Mouse (Mus musculus) spleen, postnatal 4 days (tissue): Measurements from ENCODE around the gene Jpt2.
A peak's percentile ranks its signal among the peaks of the same experiment; 100 is the strongest.

Source experiments
- DNase-seq, 2 experiments: peaks; one replicate each; pipeline ENCODE4 v3.0.0; 2022; ENCODE audit warnings: low spot score in 2 of 2

Gene Jpt2

DNA sequence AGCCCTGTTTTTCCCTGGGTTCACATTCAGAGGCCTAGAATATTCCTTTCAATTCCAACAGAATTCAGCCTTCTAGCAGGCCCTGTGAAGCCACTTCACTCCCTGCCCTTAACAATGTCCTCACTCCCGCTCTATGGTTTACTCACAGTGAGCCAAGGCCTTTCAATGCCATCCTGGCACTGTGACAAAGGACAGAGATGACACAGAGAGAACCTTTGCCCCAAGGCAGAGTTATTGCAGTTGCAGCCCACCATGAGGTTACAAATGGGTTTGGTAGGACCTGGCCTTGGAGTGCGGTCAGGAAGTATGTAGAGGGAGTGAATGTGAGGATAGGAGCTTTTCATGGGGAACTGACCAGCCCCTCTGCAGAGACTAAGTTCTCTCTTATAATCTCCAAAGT, 52.9 kb downstream of the Jpt2 start:
- no peak for DNase-seq

DNA sequence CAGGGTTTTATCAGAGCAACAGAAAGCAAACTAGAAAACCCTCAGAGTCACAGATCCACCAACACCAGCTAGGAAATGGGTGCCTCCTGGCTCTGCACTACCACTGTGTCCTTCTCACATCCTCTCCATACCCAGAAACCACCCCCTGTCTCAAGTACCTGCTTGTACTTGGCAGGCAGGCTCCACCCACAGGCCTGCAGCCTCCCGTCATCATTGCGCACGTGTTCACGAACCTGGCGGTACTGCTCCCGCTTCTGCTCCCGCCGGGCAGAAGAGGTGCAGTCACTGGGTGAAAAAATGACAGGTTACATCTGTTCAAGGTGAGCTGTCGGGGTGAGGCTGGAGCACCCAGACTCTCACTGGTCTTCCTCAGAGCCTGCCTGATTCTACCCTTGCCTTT, 56.7 kb downstream of the Jpt2 start:
- peak in 1 of 2 experiments; percentile 66 for DNase-seq

DNA sequence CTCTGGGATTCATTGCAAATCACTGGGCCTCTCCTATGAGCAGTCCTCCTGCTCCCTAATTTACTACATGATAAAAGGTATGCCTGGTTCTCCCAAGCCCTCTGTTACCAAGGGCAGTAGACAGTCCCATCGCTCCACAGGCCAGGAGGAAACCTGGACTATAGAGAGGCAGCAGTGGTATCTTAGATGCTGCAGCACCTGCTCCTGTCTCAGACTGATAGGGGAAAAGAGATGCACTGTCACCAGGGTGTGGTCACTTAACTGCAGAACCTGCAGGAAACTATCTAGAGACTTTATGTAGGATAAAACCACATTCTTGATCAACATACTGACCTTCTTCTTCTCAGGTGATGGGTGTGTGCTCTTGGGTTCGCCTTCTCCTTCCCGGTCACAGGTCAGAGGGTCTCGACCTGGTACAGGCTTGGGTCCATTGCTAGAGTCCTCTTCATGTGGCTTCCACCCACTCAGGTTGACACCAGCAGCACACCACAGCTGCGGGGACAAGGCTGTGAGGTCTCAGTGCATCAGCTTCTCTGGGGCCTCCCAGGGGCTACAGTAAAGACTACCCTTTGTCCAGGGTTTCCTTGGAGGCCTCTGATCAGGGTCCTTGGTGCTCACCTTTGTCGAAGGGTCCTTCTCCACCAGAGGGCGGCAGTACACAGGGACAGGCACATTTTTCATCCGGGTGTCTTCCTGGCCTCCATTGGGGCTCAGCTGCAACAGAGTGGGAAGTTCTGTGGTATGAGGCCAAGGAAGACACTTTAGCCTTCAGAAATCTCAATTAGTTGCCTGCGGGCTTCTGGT, 57.6 kb downstream of the Jpt2 start:
- peak; percentile 78 to 86 for DNase-seq

DNA sequence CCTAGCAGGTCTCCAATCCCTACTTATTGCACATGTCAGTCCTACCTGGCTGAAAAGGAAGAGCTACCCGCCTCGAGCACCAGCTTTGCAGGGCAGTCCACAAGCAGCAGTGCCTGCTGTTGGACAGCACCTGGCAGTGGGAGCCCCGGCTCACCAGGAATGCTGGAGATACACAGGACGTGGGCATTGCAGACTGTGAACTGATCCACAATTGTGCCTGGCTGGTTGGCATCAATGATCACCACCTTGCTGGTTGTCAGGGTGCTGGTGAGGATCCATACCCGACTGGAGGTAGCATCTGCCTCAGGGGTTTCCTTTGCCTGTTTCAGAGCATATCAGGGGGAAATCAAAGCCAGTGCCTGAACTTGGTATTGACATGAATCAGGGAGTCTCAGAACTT, 58.4 kb downstream of the Jpt2 start:
- DNase-seq = peak in 1 of 2 experiments; percentile 66

DNA sequence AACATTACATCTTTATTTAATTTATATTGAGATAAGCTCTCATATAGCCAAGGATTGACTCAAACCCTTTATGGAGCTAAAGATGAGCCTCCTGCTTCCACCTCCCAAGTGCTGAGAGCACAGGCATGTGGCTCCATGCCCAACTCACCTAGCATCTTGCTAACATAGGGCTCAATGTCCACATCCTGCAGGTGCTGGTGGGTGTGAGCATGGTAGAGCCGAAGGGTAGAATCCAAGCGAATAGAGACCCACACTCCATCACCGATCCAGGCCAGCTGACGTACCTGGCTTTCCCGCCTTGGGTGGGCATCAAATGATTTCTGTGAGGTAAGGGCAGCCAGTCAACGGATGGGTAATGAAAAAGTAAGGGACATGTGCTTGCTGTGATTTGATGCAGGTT, 60.5 kb downstream of the Jpt2 start:
- DNase-seq = peak in 1 of 2 experiments; percentile 58

DNA sequence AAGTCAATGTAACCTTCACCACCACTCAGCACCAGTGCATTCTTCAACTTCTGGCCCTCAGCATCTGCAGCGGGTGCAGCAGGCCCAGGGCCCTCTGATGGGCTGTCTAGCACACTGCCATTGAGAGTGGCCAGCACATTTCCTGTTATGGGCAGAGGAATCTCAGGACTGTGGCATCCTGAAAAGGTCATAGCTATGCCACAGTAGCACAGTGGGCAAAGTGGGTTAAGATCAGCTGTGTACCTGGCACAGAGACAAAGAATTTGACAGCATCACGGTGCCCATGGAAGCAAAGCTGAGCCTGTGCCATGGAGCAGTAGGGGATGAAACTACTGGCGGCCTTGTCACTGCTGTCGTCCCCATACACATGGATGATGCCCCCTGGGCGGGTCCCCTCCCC, 61.3 kb downstream of the Jpt2 start:
- peak in 1 of 2 experiments; percentile 59 for DNase-seq

DNA sequence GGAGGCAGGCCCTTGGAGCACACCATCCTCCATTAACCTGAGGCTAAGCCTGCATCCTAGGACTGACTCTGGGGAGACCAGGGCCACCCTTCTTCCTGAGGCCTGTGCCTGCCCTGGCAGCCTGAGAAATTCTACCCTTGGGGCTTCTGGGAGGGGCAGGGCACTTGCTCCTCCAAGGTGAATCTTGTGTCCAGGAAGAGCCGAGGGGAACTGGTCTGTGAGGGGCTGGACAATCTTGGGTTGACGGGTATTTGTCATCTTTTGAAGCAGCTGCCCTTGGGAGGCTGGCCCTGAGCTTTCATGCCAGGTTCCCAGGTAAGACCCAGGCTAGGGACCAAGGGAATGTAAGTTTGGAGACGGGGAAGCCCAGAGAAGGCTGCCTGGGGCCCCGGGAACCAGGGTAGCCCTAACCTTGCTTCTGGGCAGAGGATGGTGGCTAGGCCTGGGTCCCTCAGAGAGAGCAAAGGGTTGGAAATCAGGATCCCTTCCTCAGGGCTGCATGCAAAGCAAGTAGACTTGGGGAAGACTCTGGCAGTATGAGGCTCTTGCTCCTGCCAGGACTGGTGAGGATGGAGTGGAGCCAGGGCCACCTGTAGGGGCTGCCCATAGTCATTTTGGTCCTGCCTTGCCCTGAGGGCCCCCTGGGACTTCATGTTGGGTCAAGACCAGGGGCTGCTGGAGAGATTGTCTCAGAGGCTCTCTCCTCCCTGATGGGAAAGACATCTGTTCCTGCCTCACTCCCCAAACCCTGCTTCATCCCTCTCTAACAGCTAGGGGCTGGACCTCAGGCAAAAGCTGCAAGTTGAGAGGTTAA, 62.2 kb downstream of the Jpt2 start:
- no peak for DNase-seq

DNA sequence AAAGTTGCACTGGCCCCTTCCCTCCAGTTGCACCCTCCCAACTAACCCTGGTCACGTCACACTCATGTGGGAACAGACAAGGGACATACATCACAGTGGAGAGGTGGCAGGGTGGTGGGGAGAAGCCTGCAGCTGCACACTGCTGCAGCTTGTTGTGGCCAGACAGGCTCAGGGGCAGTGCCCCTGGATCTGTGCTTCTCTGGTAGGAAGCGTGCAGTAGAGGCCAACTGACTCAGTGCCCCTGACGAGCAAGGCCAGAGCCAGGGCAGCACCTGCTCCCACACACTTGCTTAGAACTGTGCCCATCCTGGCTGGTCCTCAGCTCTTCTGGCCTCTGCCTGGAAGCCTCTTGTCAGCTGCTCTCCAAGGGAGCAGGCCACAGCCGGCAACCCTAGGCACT, 62.9 kb downstream of the Jpt2 start:
- peak in 1 of 2 experiments; percentile 64 for DNase-seq

DNA sequence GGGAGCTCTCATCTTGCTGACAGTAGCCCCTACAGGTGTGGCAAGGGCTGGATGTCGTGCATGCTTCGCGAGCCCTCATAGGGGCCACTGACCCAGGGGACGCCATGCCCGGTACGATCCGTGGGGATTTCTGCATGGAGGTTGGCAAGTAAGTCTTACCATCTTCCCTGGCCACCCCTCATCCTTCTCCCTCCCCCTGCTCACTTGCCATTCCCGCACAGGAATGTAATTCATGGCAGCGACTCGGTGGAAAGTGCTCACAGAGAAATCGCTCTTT, 63.6 kb downstream of the Jpt2 start:
- DNase-seq = peak in 1 of 2 experiments; percentile 71

DNA sequence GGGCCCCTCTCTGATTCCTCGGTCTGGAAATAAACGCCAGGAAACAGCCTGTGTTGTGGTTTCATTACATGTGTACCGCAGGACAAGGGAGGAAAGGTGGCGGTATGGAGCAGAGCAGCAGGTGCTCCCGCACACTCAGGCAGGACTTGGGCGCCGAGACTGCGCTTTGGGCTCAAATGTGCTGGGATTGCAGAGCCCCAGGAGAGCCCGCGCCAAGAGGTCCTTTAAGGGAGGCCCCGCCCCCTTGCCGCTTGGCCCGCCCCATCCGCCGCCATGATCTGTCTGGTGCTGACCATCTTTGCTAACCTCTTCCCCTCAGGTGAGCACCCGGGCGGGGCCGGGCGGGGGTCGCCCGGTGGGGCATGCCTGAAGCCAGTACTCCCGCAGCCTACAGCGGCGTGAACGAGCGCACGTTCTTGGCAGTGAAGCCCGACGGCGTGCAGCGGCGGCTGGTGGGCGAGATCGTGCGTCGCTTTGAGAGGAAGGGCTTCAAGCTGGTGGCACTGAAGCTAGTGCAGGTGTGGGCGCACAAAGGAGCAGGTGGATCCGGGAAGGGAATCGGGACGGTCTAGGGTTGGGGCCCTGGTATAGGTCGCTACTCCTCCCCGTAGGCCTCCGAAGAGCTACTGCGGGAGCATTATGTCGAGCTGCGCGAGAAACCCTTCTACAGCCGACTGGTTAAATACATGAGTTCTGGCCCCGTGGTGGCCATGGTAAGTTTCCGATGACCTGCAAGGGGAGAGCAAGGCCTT, 64.1 kb downstream of the Jpt2 start, which contains the start of gene Nme3:
Gene Nme3 (plus strand): TSS at position 260 of the 752 bp plus-strand sequence.
- DNase-seq = peak; percentile 84 to 91

DNA sequence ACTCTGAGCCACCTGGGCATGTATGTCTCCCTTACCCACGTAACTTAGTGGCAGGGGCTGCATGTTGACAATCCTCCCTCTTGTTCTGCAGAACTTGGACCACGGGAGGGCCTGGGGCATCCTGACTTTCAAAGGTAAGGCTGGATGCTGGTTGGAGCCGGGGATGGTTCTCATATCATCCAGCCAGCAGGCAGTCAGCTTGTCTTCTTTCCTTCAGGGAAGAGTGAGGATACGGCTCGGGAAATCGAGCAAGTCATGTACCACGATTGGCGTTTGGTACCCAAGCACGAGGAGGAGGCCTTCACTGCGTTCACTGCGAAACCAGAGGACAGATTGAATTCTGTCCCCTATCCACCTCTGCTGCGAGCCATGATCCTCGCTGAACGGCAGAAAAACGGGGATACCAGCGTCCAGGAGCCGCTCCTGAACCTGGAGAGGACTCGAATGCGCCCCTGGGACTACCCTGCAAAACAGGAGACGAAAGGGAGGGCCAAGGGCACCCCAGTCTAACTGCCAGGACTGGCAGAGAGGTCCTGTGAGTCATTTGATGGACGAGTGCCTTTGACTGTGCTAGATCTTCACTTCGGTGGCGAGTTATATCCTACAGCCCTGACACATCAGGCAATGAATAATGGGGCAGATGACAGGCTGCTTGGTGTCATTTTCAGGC, 64.8 kb downstream of the Jpt2 start:
- peak in 1 of 2 experiments; percentile 72 for DNase-seq

DNA sequence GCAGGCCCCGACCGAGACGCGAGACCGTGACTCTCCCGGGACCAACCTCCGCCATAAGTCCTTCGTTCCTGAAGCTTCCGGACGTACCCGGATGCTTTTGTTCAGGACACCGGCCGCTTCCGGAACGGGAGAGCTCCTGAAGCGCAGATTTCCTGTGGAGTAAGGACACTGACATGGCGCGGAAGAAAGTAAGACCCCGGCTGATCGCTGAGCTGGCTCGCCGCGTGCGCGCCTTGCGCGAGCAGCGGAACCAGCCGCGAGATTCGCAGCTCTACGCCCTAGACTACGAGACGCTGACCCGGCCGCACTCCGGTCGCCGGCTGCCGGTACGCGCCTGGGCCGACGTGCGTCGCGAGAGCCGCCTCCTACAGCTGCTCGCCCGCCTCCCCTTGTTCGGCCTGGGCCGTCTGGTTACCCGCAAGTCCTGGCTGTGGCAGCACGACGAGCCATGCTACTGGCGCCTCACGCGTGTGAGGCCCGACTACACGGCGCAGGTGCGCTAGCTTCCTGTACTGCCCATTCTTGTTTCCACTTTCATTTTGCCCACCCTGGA, 65.4 kb downstream of the Jpt2 start, which contains the start of the genes Eme2 and Mrps34:
Gene Eme2 (minus strand): TSS at position 93 of the 553 bp plus-strand sequence.
Gene Mrps34 (plus strand): TSS at position 122 of the 553 bp plus-strand sequence.
- peak; percentile 76 to 87 for DNase-seq

DNA sequence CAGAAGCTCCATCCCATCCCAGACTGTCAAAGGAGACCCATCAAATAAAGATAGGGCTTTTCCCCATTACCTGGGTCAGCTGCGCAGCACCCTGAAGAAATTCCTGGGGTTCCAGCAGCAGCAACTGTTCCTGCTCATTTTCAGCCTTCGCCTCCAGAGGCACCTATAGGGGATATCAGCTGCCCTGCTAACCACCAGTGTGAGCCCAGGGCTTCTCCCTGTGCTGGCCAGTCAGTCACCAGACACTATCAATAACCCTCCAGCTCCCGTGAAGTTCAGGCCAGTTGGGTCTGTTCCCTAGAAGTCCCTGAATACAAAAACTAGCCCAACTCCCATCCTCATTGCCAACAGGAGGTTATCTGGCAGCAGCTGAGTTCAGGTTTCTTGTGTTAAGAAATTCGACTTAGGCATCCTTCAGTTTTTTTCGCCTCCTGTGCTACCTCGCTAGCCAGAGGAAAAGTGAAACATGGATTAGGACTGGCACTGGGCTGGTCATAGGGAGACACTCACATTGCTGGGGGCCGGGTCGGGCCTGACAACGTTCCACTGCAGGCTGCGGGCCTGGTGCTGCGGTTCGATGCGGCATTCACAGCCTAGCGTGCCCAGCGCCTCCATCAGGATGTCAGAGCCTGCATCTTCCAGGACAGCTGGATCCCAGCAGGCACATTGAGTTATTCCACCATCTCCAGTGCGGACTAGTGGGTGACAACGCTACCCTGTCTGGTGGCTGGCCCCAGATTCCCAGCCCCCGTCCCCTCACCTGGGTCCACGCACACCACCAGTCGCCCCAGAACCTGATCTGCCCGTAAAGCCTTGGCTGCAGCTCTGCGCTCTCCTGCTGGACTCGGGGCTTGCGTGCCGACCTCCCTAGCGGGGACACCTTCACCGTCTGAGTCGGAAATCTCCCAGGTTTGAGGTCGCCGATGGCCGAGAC, 66.2 kb downstream of the Jpt2 start:
- DNase-seq = peak in 1 of 2 experiments; percentile 77

DNA sequence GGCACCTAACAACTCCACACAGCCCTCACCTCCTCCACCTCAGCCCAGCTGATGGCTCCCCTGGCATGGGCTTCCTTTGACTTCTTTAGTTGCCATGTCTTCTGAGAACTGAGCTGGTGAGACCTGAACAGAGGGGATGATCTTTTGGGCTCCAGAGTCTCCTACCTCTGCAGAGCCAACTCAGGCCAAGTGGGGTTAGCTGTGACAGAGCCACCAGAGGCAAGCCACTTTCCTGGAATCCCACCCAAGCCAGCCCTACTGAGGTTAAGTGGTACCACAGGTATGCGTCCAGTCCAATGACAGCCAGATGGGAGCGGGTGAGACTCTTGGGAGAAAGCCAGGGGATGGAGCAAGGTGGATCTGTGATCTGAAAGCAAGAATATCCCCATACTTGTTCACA, 67.2 kb downstream of the Jpt2 start:
- DNase-seq = no peak

DNA sequence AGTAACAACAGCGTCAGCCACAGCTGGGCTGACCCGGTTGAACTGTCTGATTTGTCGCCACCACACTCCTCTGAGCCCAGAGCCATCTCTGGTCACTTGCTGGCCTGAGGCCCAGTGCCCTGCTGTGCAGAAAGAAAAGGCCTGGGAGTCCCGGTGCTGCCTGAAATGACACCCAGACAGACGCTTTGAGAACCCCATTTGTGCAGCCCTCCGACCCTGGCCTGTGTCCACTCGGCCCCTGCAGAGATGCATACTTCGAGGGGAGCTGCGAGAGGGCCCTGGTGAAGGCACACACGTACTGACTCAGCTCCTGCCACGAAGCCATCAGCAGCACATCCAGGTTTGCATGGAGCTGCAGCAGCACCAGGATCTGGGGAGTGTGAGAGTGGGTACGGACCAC, 67.7 kb downstream of the Jpt2 start:
- DNase-seq = no peak

DNA sequence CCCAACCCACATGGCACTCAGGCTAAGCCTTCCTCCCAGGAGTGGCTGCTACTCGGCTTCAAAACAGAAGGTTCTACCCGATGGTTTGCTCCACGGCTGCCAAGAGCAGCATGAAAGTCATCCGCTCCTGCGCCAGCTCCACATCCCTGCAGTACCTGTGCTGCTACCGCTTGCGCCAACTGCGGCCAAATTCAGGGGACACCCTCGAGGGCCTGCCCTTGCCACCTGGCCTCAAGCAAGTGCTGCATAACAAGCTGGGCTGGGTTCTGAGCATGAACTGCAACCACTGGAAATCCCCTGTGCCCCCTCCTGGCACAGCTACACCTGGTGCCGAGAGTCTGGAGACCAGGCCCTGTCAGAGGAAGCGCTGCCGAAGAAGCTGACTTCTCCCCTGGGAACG, 69.2 kb downstream of the Jpt2 start:
- DNase-seq = peak in 1 of 2 experiments; percentile 61

DNA sequence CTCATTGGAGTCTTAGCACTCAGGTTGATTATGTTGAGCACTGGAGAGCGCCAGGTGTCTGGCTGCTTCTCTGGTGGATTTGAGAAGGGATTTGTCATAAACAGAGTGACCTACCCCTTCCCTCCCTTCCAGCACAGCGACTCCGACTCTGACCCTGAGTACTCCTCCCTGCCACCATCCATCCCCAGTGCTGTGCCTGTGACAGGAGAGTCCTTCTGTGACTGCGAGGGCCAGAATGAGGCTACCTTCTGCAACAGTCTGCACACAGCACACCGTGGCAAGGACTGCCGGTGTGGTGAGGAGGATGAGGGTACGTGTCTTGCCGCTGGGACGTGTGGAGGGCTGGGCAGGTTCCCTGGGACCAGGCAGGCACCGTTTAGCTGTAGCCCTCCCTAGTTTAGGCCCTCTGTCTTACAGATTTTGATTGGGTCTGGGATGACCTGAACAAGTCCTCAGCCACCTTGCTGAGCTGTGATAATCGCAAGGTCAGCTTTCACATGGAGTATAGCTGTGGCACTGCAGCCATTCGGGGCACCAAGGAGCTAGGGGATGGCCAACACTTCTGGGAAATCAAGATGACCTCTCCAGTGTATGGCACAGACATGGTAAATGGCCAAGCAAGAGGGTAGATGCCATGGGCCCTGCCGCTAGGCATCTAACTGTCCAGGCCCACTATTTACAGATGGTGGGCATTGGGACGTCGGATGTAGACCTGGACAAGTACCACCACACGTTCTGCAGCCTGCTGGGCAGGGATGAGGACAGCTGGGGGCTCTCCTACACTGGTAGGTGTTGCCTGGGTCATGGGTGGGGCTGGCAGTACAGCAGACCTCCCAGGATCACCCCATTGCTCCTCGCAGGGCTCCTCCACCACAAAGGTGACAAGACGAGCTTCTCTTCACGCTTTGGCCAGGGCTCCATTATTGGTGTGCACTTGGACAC, 70.1 kb downstream of the Jpt2 start:
- no peak for DNase-seq

DNA sequence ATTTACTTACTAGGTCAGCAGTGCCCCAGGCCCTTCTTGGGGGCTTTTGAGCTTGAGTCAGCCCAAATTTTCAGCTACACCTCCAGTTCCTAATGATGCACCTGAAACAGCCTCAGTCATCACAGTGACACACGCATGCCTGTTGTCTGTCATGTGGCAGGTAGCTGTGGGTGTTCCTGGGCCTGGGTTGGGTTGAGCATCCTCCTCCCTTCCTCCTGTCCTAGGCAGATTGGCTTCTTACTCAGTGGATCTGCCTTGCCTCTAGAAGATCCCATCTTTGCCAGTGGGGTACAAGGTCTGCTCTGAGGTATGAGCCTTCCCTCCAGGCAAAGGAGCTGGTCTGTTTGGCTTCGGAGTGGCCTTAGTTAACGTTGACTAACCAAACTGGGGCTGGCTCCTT, 71.6 kb downstream of the Jpt2 start:
- no peak for DNase-seq
